Mouse (Mus musculus): Measurements from ENCODE around the gene Mtmr12. TPM values are rescaled to one million over a fixed set of nuclear protein-coding genes. Genes with fewer than 3 reads are reported as not detected.
A peak's percentile ranks its signal among the peaks of the same experiment; 100 is the strongest.
"Not testable (repeated sequence)": the region's sequence is repeated elsewhere in the genome, so short reads cannot be mapped to it uniquely, and the experiment has no call there.

Gene Mtmr12
- total RNA-seq, 1 experiment = 14.8 TPM

GRCm38 (mm10) chr15:12200021-12200420 lies 4.8 kb upstream of the Mtmr12 start:
- Histone ChIP-seq H3K36me3 (ENCODE audit: control insufficient read depth, insufficient read depth, low read length, poor library complexity, severe bottlenecking) (no peaks in the 10 kb centered on the region), H3K4me1 (ENCODE audit: control insufficient read depth in 2 of 2, insufficient read depth in 2 of 2, low read length in 2 of 2, poor library complexity in 1 of 2) (peaks cover 10 to 20% of the 10 kb centered on the region in 2 experiments; a peak in 3 of 4 replicates), H3K27ac (ENCODE audit: insufficient read depth, low read depth, low read length, poor library complexity, severe bottlenecking) (no peak overlapping the region), H3K9me3 (ENCODE audit: control insufficient read depth, insufficient read depth, low read depth, low read length) (no peaks in the 10 kb centered on the region), H3K4me3 (ENCODE audit: insufficient read depth in 1 of 2, low read depth in 1 of 2, low read length in 2 of 2, poor library complexity in 1 of 2, severe bottlenecking in 1 of 2) (no peak overlapping the region), H3K9ac (ENCODE audit: insufficient read depth, low read depth, low read length, poor library complexity, severe bottlenecking) (no peak overlapping the region)
- no peak for DNase-seq (ENCODE audit: low read depth, low spot score)
- in situ Hi-C loops (cut with MboI; ENCODE audit: low sequenced_read_pairs in 2 of 2, unreplicated experiment in 2 of 2) = no loop called here
- TF ChIP-seq MAFK (IDR thresholded peaks at IDR 0.05; ENCODE audit: insufficient read depth, low read depth, low read length) (no peak), ZC3H11A (IDR thresholded peaks at IDR 0.05; ENCODE audit: borderline replicate concordance, low read depth, low read length) (no peak), HCFC1 (IDR thresholded peaks at IDR 0.05; ENCODE audit: borderline replicate concordance, insufficient read depth, low read length) (no peak), CHD2 (IDR thresholded peaks at IDR 0.05; ENCODE audit: low read depth, low read length) (no peak), ZNF384 (IDR thresholded peaks at IDR 0.05; ENCODE audit: low read depth, low read length) (no peak)

- DNase-seq (ENCODE audit: low read depth, low spot score) = no peak
- H3K9ac ChIP-seq (ENCODE audit: insufficient read depth, low read depth, low read length, poor library complexity, severe bottlenecking) = peak overlapping the region; percentile 30; the same call in 1 of the 2 replicates
- peak overlapping the region; percentile 57; the same call in 1 of the 2 replicates for H3K27ac ChIP-seq (ENCODE audit: insufficient read depth, low read depth, low read length, poor library complexity, severe bottlenecking)
- H3K9me3 ChIP-seq (ENCODE audit: control insufficient read depth, insufficient read depth, low read depth, low read length) = no peaks in the 10 kb centered on the region
- TF ChIP-seq ZNF384 (IDR thresholded peaks at IDR 0.05; ENCODE audit: low read depth, low read length) (no peak), HCFC1 (IDR thresholded peaks at IDR 0.05; ENCODE audit: borderline replicate concordance, insufficient read depth, low read length) (no peak), CHD2 (IDR thresholded peaks at IDR 0.05; ENCODE audit: low read depth, low read length) (no peak), MAFK (IDR thresholded peaks at IDR 0.05; ENCODE audit: insufficient read depth, low read depth, low read length) (no peak), ZC3H11A (IDR thresholded peaks at IDR 0.05; ENCODE audit: borderline replicate concordance, low read depth, low read length) (no peak)
- no peak overlapping the region for H3K4me3 ChIP-seq (ENCODE audit: insufficient read depth in 1 of 2, low read depth in 1 of 2, low read length in 2 of 2, poor library complexity in 1 of 2, severe bottlenecking in 1 of 2)
- H3K4me1 ChIP-seq (ENCODE audit: control insufficient read depth in 2 of 2, insufficient read depth in 2 of 2, low read length in 2 of 2, poor library complexity in 1 of 2) = peaks cover 14 to 18% of the 10 kb centered on the region in 2 experiments; a peak in 3 of 4 replicates
- in situ Hi-C loops (cut with MboI; ENCODE audit: low sequenced_read_pairs in 2 of 2, unreplicated experiment in 2 of 2) = no loop called here
- no peaks in the 10 kb centered on the region for H3K36me3 ChIP-seq (ENCODE audit: control insufficient read depth, insufficient read depth, low read length, poor library complexity, severe bottlenecking)
These were observed 3.0 kb upstream of the Mtmr12 start for GRCm38 (mm10) chr15:12201856-12202255.

GRCm38 (mm10) chr15:12202456-12202855 lies 2.4 kb upstream of the Mtmr12 start:
- no peak overlapping the region for H3K4me3 ChIP-seq (ENCODE audit: insufficient read depth in 1 of 2, low read depth in 1 of 2, low read length in 2 of 2, poor library complexity in 1 of 2, severe bottlenecking in 1 of 2)
- no peaks in the 10 kb centered on the region for H3K36me3 ChIP-seq (ENCODE audit: control insufficient read depth, insufficient read depth, low read length, poor library complexity, severe bottlenecking)
- peaks cover 16 to 18% of the 10 kb centered on the region in 2 experiments; a peak in 3 of 4 replicates for H3K4me1 ChIP-seq (ENCODE audit: control insufficient read depth in 2 of 2, insufficient read depth in 2 of 2, low read length in 2 of 2, poor library complexity in 1 of 2)
- in situ Hi-C loops (cut with MboI; ENCODE audit: low sequenced_read_pairs in 2 of 2, unreplicated experiment in 2 of 2) = no loop called here
- no peak for DNase-seq (ENCODE audit: low read depth, low spot score)
- no peak overlapping the region for H3K9ac ChIP-seq (ENCODE audit: insufficient read depth, low read depth, low read length, poor library complexity, severe bottlenecking)
- TF ChIP-seq ZC3H11A (IDR thresholded peaks at IDR 0.05; ENCODE audit: borderline replicate concordance, low read depth, low read length) (no peak), ZNF384 (IDR thresholded peaks at IDR 0.05; ENCODE audit: low read depth, low read length) (no peak), HCFC1 (IDR thresholded peaks at IDR 0.05; ENCODE audit: borderline replicate concordance, insufficient read depth, low read length) (no peak), CHD2 (IDR thresholded peaks at IDR 0.05; ENCODE audit: low read depth, low read length) (no peak), MAFK (IDR thresholded peaks at IDR 0.05; ENCODE audit: insufficient read depth, low read depth, low read length) (no peak)
- no peaks in the 10 kb centered on the region for H3K9me3 ChIP-seq (ENCODE audit: control insufficient read depth, insufficient read depth, low read depth, low read length)
- H3K27ac ChIP-seq (ENCODE audit: insufficient read depth, low read depth, low read length, poor library complexity, severe bottlenecking) = peak overlapping the region; percentile 57

- DNase-seq (ENCODE audit: low read depth, low spot score); H3K4me3 ChIP-seq (ENCODE audit: insufficient read depth in 1 of 2, low read depth in 1 of 2, low read length in 2 of 2, poor library complexity in 1 of 2, severe bottlenecking in 1 of 2); H3K9ac ChIP-seq (ENCODE audit: insufficient read depth, low read depth, low read length, poor library complexity, severe bottlenecking); H3K27ac ChIP-seq (ENCODE audit: insufficient read depth, low read depth, low read length, poor library complexity, severe bottlenecking); H3K36me3 ChIP-seq (ENCODE audit: control insufficient read depth, insufficient read depth, low read length, poor library complexity, severe bottlenecking); in situ Hi-C loops (cut with MboI; ENCODE audit: low sequenced_read_pairs in 2 of 2, unreplicated experiment in 2 of 2); H3K9me3 ChIP-seq (ENCODE audit: control insufficient read depth, insufficient read depth, low read depth, low read length): not testable (repeated sequence)
- peaks cover 15 to 22% of the 10 kb centered on the region in 2 experiments; a peak in 3 of 4 replicates for H3K4me1 ChIP-seq (ENCODE audit: control insufficient read depth in 2 of 2, insufficient read depth in 2 of 2, low read length in 2 of 2, poor library complexity in 1 of 2)
These were observed 1.8 kb upstream of the Mtmr12 start for GRCm38 (mm10) chr15:12203008-12203407.

All from ES-E14 (cell line).